Mouse (Mus musculus) forebrain, embryonic 15.5 days (tissue): ENCODE measurements around the gene Tpcn2. TPM values are rescaled to one million over a fixed set of nuclear protein-coding genes. Genes with fewer than 3 reads are reported as not detected.

Experiments
- polyA plus RNA-seq: library from polyadenylated mRNA; unstranded; fragments of >200 nt; fragmentation: Nextera tagmentation; extraction: Ambion mirVana; gene quantifications from 2 replicates; pipeline ENCODE4 v1.2.1, GENCODE M21; 2015

Gene Tpcn2
- polyA plus RNA-seq, 1 experiment from 2014 or later, result 2.9 TPM

Other genes with a start within 250 kb of the Tpcn2 start
- 0.34 TPM in 1 of 2 replicates, not detected in the other for gene 1810010D01Rik, start 75.9 kb downstream of the Tpcn2 start, polyA plus RNA-seq
- 2.0 and 2.2 TPM in 2 replicates for gene Mrgprf, start 16.8 kb upstream of the Tpcn2 start, polyA plus RNA-seq
- not detected in 2 replicates for gene Mrgprd, start 30.8 kb upstream of the Tpcn2 start, polyA plus RNA-seq